Mouse (Mus musculus): ENCODE results near the gene Aif1l.
"Not testable (repeated sequence)": the region's sequence is repeated elsewhere in the genome, so short reads cannot be mapped to it uniquely, and the experiment has no call there.

The Aif1l gene

GRCm38 (mm10) chr2:31950058-31950871 lies at the start of gene Aif1l:
Aif1l (plus strand) TSS chr2:31950139.
- DNase-seq (ENCODE audit: inconsistent age in 2 of 2, low spot score in 1 of 2), result peak; percentile 76 to 81

GRCm38 (mm10) chr2:31900932-31901331 lies 49.0 kb upstream of the Aif1l start:
- peak in 1 of 2 experiments; percentile 57 for DNase-seq (ENCODE audit: inconsistent age in 2 of 2, low spot score in 1 of 2)

DNA sequence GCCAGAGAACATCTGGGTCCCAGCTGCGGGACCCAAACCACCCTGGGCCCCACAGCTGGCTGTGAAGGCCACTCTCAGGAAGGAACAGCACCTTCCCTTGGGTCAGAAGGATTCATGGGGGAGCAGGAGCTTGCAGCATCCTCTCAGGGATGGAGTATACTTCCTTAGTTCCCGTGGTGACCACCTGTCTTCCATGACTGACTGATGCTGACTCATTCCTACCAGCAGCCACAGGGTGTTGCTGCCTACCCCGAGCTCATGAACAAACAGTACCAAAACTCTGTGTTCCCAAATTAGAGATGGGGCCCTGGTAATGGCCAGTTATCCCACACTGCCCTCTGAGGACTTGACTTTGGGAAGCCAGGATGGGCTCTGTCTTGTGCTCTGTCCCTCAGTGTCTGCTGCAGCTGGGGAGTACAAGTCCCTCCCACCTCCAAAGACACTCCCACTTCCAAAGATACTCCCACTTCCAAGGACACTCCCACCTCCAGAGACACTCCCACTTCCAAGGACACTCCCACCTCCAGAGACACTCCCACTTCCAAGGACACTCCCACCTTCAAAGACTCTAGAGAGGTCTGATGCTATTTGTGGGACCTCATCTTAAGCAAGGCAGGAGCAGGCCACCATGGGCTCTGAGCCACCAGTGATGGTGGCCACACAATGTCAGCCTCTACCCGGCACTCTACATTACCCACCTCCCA lies 48.1 kb upstream of the Aif1l start:
- peak in 1 of 2 experiments; percentile 51 for DNase-seq (ENCODE audit: inconsistent age in 2 of 2, low spot score in 1 of 2)

GRCm38 (mm10) chr2:31904089-31904488 lies 45.9 kb upstream of the Aif1l start:
- DNase-seq (ENCODE audit: inconsistent age in 2 of 2, low spot score in 1 of 2), result no peak

GRCm38 (mm10) chr2:31904622-31905021 lies 45.3 kb upstream of the Aif1l start:
- DNase-seq (ENCODE audit: inconsistent age in 2 of 2, low spot score in 1 of 2), result no peak

GRCm38 (mm10) chr2:31905682-31906081 lies 44.3 kb upstream of the Aif1l start:
- DNase-seq (ENCODE audit: inconsistent age in 2 of 2, low spot score in 1 of 2), result no peak

DNA sequence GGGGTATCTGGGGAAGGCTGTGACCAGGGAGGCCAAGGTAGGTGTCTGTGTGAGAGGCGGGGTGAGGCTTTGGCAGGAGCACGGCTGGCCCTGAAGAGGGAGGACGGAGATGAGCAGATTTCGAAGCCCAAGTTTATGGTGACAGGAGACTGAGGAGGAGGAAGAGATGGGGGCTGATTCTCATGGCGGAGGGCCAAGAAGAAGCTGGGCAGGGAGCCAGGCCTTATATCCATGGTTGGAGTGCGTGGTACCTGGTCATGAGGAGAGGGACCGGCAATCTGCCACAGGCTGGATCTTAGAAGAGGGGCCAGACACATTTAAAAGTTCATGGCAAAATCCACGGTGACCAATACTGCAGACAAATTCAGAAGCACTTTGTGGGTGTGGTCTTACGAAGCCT lies 43.5 kb upstream of the Aif1l start:
- DNase-seq (ENCODE audit: inconsistent age in 2 of 2, low spot score in 1 of 2), result no peak

- DNase-seq (ENCODE audit: inconsistent age in 2 of 2, low spot score in 1 of 2), result peak in 1 of 2 experiments; percentile 63
Observed at GRCm38 (mm10) chr2:31912575-31912974, 37.4 kb upstream of the Aif1l start.

DNA sequence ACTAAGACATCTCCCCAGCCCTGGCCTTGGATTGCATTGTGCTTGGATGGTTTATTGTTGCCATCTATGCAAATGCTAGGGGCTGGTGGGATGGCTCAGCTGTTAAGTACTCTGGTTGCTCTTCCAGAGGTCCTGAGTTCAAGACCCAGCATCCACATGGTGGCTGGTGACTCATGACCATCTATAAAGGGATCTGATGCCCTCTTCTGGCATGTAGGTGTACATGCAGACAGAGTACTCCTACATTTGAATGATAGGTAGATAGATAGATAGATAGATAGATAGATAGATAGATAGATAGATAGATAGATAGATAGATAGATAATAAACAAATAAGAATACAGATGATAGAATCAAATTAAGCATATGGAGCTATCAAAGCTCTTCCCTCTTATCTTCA lies 35.7 kb upstream of the Aif1l start:
- DNase-seq (ENCODE audit: inconsistent age in 2 of 2, low spot score in 1 of 2), result not testable (repeated sequence)

- DNase-seq (ENCODE audit: inconsistent age in 2 of 2, low spot score in 1 of 2), result peak; percentile 69 to 89
Observed at GRCm38 (mm10) chr2:31915112-31915511, 34.8 kb upstream of the Aif1l start.

DNA sequence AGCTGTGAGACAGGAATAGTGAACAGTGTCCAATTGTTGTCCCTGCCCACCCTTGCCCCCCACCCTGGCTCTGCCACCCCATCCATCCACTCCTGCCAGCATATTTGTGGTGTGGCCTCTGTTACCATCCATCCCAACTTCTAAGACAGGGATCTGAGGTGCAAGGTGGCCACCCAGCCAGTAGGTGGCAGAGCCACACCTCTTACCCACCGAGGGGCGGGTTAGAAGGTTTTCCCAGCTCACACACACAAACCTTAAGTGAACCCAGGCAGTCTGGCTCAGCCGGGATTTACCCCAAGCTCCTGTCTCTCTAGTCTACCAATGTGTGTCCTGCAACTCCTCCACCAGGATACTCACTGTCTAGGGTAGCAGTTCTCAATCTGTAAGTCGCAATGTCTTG lies 32.3 kb upstream of the Aif1l start:
- peak; percentile 55 to 81 for DNase-seq (ENCODE audit: inconsistent age in 2 of 2, low spot score in 1 of 2)

DNA sequence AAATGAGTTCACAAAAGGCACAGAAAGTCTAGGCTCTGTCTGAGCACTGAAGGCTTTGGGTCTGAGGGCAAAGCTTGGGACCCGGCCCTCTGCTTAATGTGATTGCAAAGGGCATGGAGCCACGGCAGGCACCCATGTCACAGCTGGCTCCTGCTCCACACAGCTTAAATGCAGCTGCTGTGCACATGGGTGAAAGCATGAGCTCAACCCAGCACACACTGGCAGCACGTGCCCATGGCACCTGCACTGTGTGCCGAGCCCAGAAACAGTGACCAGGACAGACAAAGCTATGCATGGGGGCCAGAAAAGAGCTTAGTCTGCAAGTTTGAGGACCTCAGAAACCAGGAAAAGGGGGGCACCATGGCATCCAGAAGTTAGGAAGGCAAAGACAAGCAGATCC lies 26.3 kb upstream of the Aif1l start:
- no peak for DNase-seq (ENCODE audit: inconsistent age in 2 of 2, low spot score in 1 of 2)

- DNase-seq (ENCODE audit: inconsistent age in 2 of 2, low spot score in 1 of 2), result no peak
Observed at GRCm38 (mm10) chr2:31924811-31925210, 25.1 kb upstream of the Aif1l start.

DNA sequence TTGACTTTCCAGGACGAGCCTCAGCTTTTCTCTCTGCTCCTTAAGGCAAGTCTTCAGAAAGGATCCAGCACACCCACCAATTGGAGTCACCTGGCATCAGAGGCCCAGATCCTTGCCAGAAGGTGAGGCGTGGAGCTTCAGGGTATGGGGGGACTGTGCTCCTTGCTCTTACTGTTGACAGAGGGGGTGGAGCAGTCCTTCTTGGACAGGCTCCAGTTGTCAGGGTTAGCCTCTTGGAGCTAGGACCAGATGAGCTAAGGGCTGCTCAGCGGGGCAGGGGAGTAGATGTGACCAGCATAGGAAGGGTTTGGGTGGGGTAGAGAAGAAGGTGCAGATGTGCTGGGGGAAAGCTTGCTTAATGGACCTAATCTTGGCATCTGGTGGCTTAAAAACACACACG lies 24.0 kb upstream of the Aif1l start:
- DNase-seq (ENCODE audit: inconsistent age in 2 of 2, low spot score in 1 of 2), result no peak

- no peak for DNase-seq (ENCODE audit: inconsistent age in 2 of 2, low spot score in 1 of 2)
Observed at GRCm38 (mm10) chr2:31929664-31930063, 20.3 kb upstream of the Aif1l start.

DNA sequence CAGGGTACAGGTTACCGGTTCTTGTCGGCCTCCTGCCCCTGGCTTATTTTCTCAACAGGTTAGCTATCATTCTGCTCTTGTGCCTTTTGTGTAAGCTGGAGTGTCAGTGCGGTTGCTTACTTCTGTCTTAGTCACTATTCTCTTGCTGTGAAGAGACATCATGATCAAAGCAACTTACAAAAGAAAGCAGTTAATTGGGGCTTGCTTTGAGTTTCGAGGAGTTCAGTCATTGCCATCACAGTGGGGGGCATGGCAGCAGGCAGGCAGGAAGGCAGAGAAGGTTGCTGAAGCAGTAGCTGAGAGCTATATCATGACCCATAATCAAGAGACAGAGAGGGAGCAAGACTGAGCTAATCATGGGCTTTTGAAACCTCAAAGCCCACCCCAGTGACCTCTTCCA lies 15.4 kb upstream of the Aif1l start:
- no peak for DNase-seq (ENCODE audit: inconsistent age in 2 of 2, low spot score in 1 of 2)

- DNase-seq (ENCODE audit: inconsistent age in 2 of 2, low spot score in 1 of 2), result peak; percentile 36 to 50
Observed at GRCm38 (mm10) chr2:31935054-31935453, 14.9 kb upstream of the Aif1l start.

DNA sequence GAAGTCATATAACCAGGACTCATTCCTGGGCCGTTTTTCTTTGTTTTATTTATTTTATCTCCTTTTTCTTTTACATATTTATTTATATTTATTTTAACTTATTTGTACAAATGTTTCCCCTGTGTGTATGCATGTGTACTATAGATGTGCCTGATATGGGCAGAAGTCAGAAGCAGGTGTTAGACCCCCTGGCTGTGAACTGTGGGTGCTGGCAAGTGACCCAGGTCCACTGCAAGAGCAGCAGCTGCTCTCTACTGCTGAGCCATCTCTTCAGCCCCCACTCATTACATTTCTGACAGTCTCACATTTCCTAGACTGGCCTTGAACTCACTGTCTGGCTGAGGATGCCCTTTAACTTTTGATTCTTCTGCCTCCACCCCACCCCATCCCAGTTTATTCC lies 11.6 kb upstream of the Aif1l start:
- no peak for DNase-seq (ENCODE audit: inconsistent age in 2 of 2, low spot score in 1 of 2)

DNA sequence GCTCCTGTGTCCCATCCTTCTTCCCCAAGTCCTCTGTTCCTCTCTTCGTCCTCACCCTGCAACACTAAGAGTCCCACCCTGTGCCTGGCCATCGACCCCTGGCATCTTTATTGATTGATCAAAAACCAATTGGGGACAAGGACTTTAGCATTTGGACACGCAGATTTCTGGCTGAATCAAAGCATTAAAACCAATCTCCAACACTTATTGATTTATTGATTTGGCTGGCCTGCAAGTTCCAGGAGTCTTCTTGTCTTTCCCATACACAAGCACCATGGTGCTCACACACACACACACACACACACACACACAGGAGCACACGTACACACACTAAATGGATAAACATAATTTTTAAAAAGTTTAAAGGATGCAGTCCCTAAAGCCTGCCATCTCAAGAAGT lies 6.9 kb upstream of the Aif1l start:
- DNase-seq (ENCODE audit: inconsistent age in 2 of 2, low spot score in 1 of 2), result no peak

DNA sequence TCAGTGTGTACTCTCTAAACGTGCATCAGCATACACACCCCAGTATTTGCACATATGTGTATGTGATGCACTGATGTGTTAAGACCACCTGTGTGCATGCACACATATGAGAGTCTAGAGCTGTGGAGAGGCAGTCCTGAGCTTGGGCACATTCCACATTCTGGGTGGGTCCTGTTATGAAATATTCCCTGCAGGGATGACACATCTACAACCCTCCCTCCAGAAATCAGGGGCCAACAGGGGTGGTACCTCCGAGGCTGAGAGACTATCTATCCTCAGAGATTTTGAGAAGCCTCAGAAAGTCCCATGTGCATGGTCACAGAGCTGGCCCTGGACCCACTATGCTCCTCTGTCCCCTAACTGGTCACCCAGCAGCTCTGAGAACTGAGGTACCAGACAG lies 4.4 kb upstream of the Aif1l start:
- no peak for DNase-seq (ENCODE audit: inconsistent age in 2 of 2, low spot score in 1 of 2)

- DNase-seq (ENCODE audit: inconsistent age in 2 of 2, low spot score in 1 of 2), result peak; percentile 51 to 61
Observed at GRCm38 (mm10) chr2:31948392-31948791, 1.5 kb upstream of the Aif1l start.

- no peak for DNase-seq (ENCODE audit: inconsistent age in 2 of 2, low spot score in 1 of 2)
Observed at GRCm38 (mm10) chr2:31948801-31949200, 1.1 kb upstream of the Aif1l start.

Data from adrenal gland, adult (tissue).